Mouse (Mus musculus) heart, adult 2 months (tissue): ENCODE results near the gene Nod1.

Source experiments
- CTCF ChIP-seq: fragments of 200-600 bp; IDR thresholded peaks from 2 replicates; pipeline ENCODE4 v1.8.1; 2022; ENCODE audit warnings: antibody characterized with exemption, mild to moderate bottlenecking, moderate library complexity
- POLR2A ChIP-seq: fragments of 200-500 bp; IDR thresholded peaks from 2 replicates; pipeline ENCODE4 v1.6.1; 2011; ENCODE audit warnings: mild to moderate bottlenecking, low read depth, low read length, control low read depth; ENCODE audit not compliant: insufficient read depth

- no peak for TF ChIP-seq CTCF
- no peak for TF ChIP-seq POLR2A
These were observed 89.0 kb downstream of the Nod1 start for GRCm38 (mm10) chr6:54883424-54883823.
